Mouse (Mus musculus) embryonic facial prominence, embryonic 15.5 days (tissue): ENCODE results near the gene Wdr63. TPM values are rescaled to one million over a fixed set of nuclear protein-coding genes. Genes with fewer than 3 reads are reported as not detected.

ENCODE experiments used
- ATAC-seq: fragments of 200-750 bp; cut with Nextera tagmentation; 2 replicates; pipeline ENCODE4 v1.8.0; 2017; ENCODE audit warnings: low read depth, moderate TSS enrichment; ENCODE audit not compliant: insufficient number of reproducible peaks, low FRiP score, low TSS enrichment
- H3K27ac ChIP-seq: fragments of 300-500 bp; sonication (generic); replicated peaks from 2 replicates; pipeline ENCODE4 v1.5.1; 2015; ENCODE audit warnings: mild to moderate bottlenecking, inconsistent platforms
- H3K27me3 ChIP-seq: fragments of 300-500 bp; sonication (generic); 2 replicates; pipeline ENCODE4 v1.6.1; 2015; ENCODE audit warnings: inconsistent platforms
- H3K36me3 ChIP-seq: fragments of 300-500 bp; sonication (generic); 2 replicates; pipeline ENCODE4 v1.6.1; 2015; ENCODE audit warnings: mild to moderate bottlenecking, inconsistent platforms
- H3K4me1 ChIP-seq: fragments of 300-500 bp; sonication (generic); 2 replicates; pipeline ENCODE4 v1.6.1; 2015; ENCODE audit warnings: inconsistent platforms
- H3K4me2 ChIP-seq: fragments of 300-500 bp; sonication (generic); replicated peaks from 2 replicates; pipeline ENCODE4 v1.6.1; 2015; ENCODE audit warnings: mild to moderate bottlenecking, inconsistent platforms
- H3K4me3 ChIP-seq: fragments of 300-500 bp; sonication (generic); replicated peaks from 2 replicates; pipeline ENCODE4 v1.5.1; 2015; ENCODE audit warnings: mild to moderate bottlenecking, inconsistent platforms
- H3K9ac ChIP-seq: fragments of 300-500 bp; sonication (generic); 2 replicates; pipeline ENCODE4 v1.6.1; 2015; ENCODE audit warnings: inconsistent platforms
- H3K9me3 ChIP-seq: fragments of 300-500 bp; sonication (generic); replicated peaks from 2 replicates; pipeline ENCODE4 v1.6.1; 2016; ENCODE audit warnings: inconsistent platforms
- WGBS: fragments of 180-500 bp; shearing (Covaris S2); methylation state at CpG from one replicate; pipeline ENCODE4 v1.1.7; 2015; 5-methylcytosine and 5-hydroxymethylcytosine counted together
- polyA plus RNA-seq: library from polyadenylated mRNA; unstranded; fragments of >200 nt; fragmentation: Nextera tagmentation; extraction: Ambion mirVana; gene quantifications from 2 replicates; pipeline ENCODE4 v1.2.1, GENCODE M21; 2015

Wdr63 gene
- polyA plus RNA-seq, 1 experiment from 2014 or later, result 8.3 TPM

- Histone ChIP-seq H3K4me1 (peaks cover 18% of the 10 kb centered on the region), H3K4me2 (no peak overlapping the region), H3K27me3 (peaks cover 12% of the 10 kb centered on the region), H3K9me3 (no peaks in the 10 kb centered on the region), H3K9ac (no peak overlapping the region), H3K36me3 (no peaks in the 10 kb centered on the region), H3K4me3 (no peak overlapping the region), H3K27ac (no peak overlapping the region)
- WGBS, result 44% methylated on average over 3 of the region's 3 CpGs
- ATAC-seq, result no peak
Measured at GRCm38 (mm10) chr3:146122125-146122420, 14.1 kb upstream of the Wdr63 start.

GRCm38 (mm10) chr3:146121310-146122124, 13.6 kb upstream of the Wdr63 start:
- no peak overlapping the region for H3K9ac ChIP-seq
- H3K27ac ChIP-seq, result no peak overlapping the region
- H3K27me3 ChIP-seq, result peaks cover 18% of the 10 kb centered on the region
- H3K4me3 ChIP-seq, result peak overlapping the region; percentile 21
- H3K4me2 ChIP-seq, result peak overlapping the region; percentile 43
- H3K4me1 ChIP-seq, result peaks cover 19% of the 10 kb centered on the region
- H3K36me3 ChIP-seq, result no peaks in the 10 kb centered on the region
- 9% methylated on average over 25 of the region's 25 CpGs for WGBS
- no peaks in the 10 kb centered on the region for H3K9me3 ChIP-seq
- ATAC-seq, result no peak; the same call in 1 of the 2 replicates

GRCm38 (mm10) chr3:146117997-146118457, 10.1 kb upstream of the Wdr63 start:
- Histone ChIP-seq H3K4me2 (no peak overlapping the region), H3K9ac (no peak overlapping the region), H3K4me1 (peaks cover 19% of the 10 kb centered on the region), H3K27ac (no peak overlapping the region), H3K9me3 (no peaks in the 10 kb centered on the region), H3K4me3 (peak overlapping the region; percentile 34), H3K27me3 (peaks cover 20% of the 10 kb centered on the region), H3K36me3 (no peaks in the 10 kb centered on the region)
- WGBS, result 55% methylated on average over 9 of the region's 9 CpGs
- ATAC-seq, result 0 out of 2 replicates have a peak, but pooled peaks have one; percentile 24

- Histone ChIP-seq H3K4me2 (peak within 1 kb of the TSS; percentile 54), H3K9me3 (no peaks in the 10 kb centered on the region), H3K27me3 (peaks cover 20% of the 10 kb centered on the region), H3K4me1 (peaks cover 18% of the 10 kb centered on the region), H3K27ac (no peak within 1 kb of the TSS), H3K9ac (0 out of 2 replicates have a peak within 1 kb of the TSS, but pooled peaks have one; percentile 6), H3K4me3 (peak within 1 kb of the TSS; percentile 34), H3K36me3 (no peaks in the 10 kb centered on the region)
- ATAC-seq, result peak; percentile 46; the same call in 1 of the 2 replicates
- WGBS, result 9% methylated on average over 35 of the region's 35 CpGs
Measured at GRCm38 (mm10) chr3:146117258-146117996, 9.5 kb upstream of the Wdr63 start, which contains the start of gene Mcoln3. Mcoln3 (plus strand) TSS chr3:146117450.

- H3K36me3 ChIP-seq, result no peaks in the 10 kb centered on the region
- H3K4me2 ChIP-seq, result no peak overlapping the region
- ATAC-seq, result no peak
Measured at GRCm38 (mm10) chr3:146110916-146111315, 3.0 kb upstream of the Wdr63 start.

DNA sequence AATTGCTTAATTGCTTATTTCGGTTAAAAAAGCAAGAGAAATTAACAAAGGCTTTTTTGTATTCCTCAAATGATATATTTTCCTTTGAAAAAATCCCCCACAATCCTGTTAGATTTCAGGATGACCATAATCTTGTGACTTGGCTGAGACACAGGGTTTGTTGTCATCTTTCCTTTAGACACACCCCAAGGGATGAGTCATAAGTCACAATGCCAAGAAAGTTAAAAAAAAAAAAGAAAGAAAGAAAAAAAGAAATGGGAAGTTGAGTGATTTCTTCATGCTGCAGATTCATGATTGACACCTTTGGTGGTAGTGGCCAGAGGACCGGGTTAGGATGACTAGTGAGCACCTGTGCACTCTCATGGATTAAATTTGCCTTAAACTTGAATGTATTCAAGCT, 2.4 kb upstream of the Wdr63 start:
- no peak for ATAC-seq
- 69% methylated on average over 2 of the region's 2 CpGs for WGBS
- no peaks in the 10 kb centered on the region for H3K36me3 ChIP-seq
- H3K4me1 ChIP-seq, result peaks cover 4% of the 10 kb centered on the region; the same call in 1 of the 2 replicates
- H3K9ac ChIP-seq, result no peak overlapping the region
- no peak overlapping the region for H3K4me3 ChIP-seq
- no peaks in the 10 kb centered on the region for H3K27me3 ChIP-seq
- no peak overlapping the region for H3K4me2 ChIP-seq
- no peak overlapping the region for H3K27ac ChIP-seq
- H3K9me3 ChIP-seq, result no peaks in the 10 kb centered on the region

More at GRCm38 (mm10) chr3:146110916-146111315, 3.0 kb upstream of the Wdr63 start:
- 54% methylated on average over 6 of the region's 6 CpGs for WGBS
- no peak overlapping the region for H3K4me3 ChIP-seq
- H3K4me1 ChIP-seq, result peaks cover 4% of the 10 kb centered on the region; the same call in 1 of the 2 replicates
- H3K9me3 ChIP-seq, result no peaks in the 10 kb centered on the region
- H3K27me3 ChIP-seq, result no peaks in the 10 kb centered on the region
- no peak overlapping the region for H3K9ac ChIP-seq
- H3K27ac ChIP-seq, result no peak overlapping the region

- H3K36me3 ChIP-seq, result no peaks in the 10 kb centered on the region
- no peaks in the 10 kb centered on the region for H3K9me3 ChIP-seq
- H3K27ac ChIP-seq, result no peak overlapping the region
- peaks cover 4% of the 10 kb centered on the region; the same call in 1 of the 2 replicates for H3K4me1 ChIP-seq
- H3K4me3 ChIP-seq, result no peak overlapping the region
- H3K4me2 ChIP-seq, result no peak overlapping the region
- no peak overlapping the region for H3K9ac ChIP-seq
- ATAC-seq, result no peak
- 77% methylated on average over 2 of the region's 2 CpGs for WGBS
- no peaks in the 10 kb centered on the region for H3K27me3 ChIP-seq
Measured at GRCm38 (mm10) chr3:146108945-146109344, 1.0 kb upstream of the Wdr63 start.

DNA sequence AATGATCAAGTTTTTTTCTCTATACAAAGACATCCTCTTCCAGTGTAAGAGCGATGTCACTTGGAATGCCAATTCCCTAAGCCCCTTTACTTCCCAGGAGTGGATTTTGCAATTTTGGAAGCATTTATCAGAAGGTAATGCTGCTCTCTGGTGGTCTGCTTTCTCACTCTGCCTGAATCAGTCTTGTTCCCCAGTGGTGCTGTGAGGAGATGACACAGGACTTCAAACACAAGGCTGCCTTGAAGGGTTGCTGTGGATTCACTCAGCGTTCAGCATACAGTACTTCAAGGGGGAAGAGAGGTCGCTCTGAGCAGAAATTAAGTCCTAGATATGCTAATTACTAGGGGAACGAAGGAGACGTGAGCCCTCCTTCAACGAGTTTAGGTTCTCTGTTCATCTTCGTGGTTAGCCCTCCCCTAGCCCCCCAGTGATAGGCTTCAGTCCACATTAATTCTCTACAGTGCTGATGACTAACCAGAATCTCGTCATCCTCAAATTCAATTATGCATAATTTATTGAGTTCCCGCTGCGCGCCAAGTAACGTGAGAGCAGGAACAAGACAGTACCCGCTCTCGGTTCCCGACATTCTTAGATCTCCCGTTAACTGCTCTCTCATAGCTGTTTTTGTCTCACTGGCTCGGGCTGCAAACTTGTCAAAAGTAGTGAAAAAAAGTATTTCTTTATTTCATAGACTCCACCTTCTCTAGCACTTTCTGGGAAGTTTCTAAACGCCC, 647 bp downstream of the Wdr63 start:
- Histone ChIP-seq H3K4me1 (peaks cover 4% of the 10 kb centered on the region; the same call in 1 of the 2 replicates), H3K9ac (peak overlapping the region; percentile 26; the same call in 1 of the 2 replicates), H3K9me3 (no peaks in the 10 kb centered on the region), H3K27ac (no peak overlapping the region), H3K4me3 (peak overlapping the region; percentile 44), H3K27me3 (no peaks in the 10 kb centered on the region), H3K4me2 (peak overlapping the region; percentile 77), H3K36me3 (no peaks in the 10 kb centered on the region)
- WGBS, result 4% methylated on average over 18 of the region's 18 CpGs
- no peak for ATAC-seq

DNA sequence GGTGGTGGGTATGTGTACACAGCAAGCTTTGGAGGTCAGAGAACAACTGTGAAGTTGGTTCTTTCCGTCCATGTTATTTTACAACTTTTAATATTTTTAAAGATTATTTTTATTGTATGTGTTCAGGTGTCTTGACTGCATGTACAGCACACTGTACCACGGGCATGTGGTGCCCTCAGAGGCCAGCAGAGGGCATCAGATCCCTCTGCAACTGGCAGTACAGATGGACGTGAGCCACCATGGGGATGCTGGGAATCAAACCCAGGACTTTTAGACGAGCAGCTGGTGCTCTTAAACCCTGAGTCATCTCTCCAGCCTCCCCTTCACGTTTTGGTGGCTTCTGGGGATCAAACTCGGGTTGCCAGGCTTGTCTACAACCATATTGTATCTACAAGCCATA, 5.9 kb downstream of the Wdr63 start:
- 52% methylated on average over 6 of the region's 6 CpGs for WGBS
- H3K9ac ChIP-seq, result no peak overlapping the region
- peaks cover 2% of the 10 kb centered on the region; the same call in 1 of the 2 replicates for H3K4me1 ChIP-seq
- H3K4me3 ChIP-seq, result no peak overlapping the region
- H3K4me2 ChIP-seq, result no peak overlapping the region
- H3K27ac ChIP-seq, result no peak overlapping the region
- H3K9me3 ChIP-seq, result no peaks in the 10 kb centered on the region
- no peak for ATAC-seq
- H3K36me3 ChIP-seq, result no peaks in the 10 kb centered on the region
- H3K27me3 ChIP-seq, result no peaks in the 10 kb centered on the region

- Histone ChIP-seq H3K9me3 (no peaks in the 10 kb centered on the region), H3K27me3 (no peaks in the 10 kb centered on the region), H3K27ac (no peak overlapping the region), H3K4me1 (no peaks in the 10 kb centered on the region), H3K36me3 (no peaks in the 10 kb centered on the region), H3K9ac (no peak overlapping the region), H3K4me3 (no peak overlapping the region), H3K4me2 (no peak overlapping the region)
- no peak for ATAC-seq
Measured at GRCm38 (mm10) chr3:146099925-146100324, 8.0 kb downstream of the Wdr63 start.

DNA sequence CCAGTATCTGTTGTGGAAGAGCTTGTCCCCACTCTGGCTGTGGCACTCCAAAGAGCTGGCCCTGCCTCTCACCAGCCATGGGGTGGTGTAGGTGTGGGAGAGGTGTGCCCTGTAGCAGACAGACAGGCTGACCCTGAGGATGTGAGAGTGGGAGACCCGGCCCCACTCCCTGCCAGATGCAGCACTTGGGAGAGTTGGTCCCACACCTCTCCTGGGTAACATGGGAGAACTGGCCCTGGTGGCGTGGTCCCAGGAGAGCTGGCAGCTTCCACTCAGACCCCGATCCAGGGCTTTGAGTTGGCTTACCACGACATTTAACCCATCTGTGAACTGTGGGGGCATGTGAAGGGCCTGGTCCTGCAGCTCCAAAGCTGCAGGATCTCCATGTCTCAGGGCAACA, 10.1 kb downstream of the Wdr63 start:
- Histone ChIP-seq H3K4me2 (no peak overlapping the region), H3K27me3 (no peaks in the 10 kb centered on the region), H3K27ac (no peak overlapping the region)

More for the DNA sequence above, 10.1 kb downstream of the Wdr63 start:
- Histone ChIP-seq H3K36me3 (no peaks in the 10 kb centered on the region), H3K4me3 (no peak overlapping the region), H3K9ac (no peak overlapping the region), H3K4me1 (no peaks in the 10 kb centered on the region), H3K9me3 (no peaks in the 10 kb centered on the region)
- WGBS, result 78% methylated on average over 4 of the region's 4 CpGs
- no peak for ATAC-seq
